Mouse (Mus musculus) midbrain, embryonic 12.5 days (tissue): Measurements from ENCODE around the gene Kri1. TPM values are rescaled to one million over a fixed set of nuclear protein-coding genes. Genes with fewer than 3 reads are reported as not detected.
"Not testable (repeated sequence)": the region's sequence is repeated elsewhere in the genome, so short reads cannot be mapped to it uniquely, and the experiment has no call there.

Experiments
- ATAC-seq: fragments of 200-750 bp; cut with Nextera tagmentation; 2 replicates; pipeline ENCODE4 v1.8.0; 2017; ENCODE audit warnings: low read depth, moderate TSS enrichment, moderate library complexity; ENCODE audit not compliant: low FRiP score
- H3K27ac ChIP-seq: fragments of 300-500 bp; sonication (generic); replicated peaks from 2 replicates; pipeline ENCODE4 v1.5.1; 2016; ENCODE audit warnings: mild to moderate bottlenecking
- H3K27me3 ChIP-seq: fragments of 300-500 bp; sonication (generic); 2 replicates; pipeline ENCODE4 v1.6.1; 2016; ENCODE audit warnings: mild to moderate bottlenecking
- H3K36me3 ChIP-seq: fragments of 300-500 bp; sonication (generic); 2 replicates; pipeline ENCODE4 v1.6.1; 2016
- H3K4me1 ChIP-seq: fragments of 300-500 bp; sonication (generic); 2 replicates; pipeline ENCODE4 v1.6.1; 2016
- H3K4me2 ChIP-seq: fragments of 300-500 bp; sonication (generic); replicated peaks from 2 replicates; pipeline ENCODE4 v1.6.1; 2016; ENCODE audit warnings: mild to moderate bottlenecking, moderate library complexity
- H3K4me3 ChIP-seq: fragments of 300-500 bp; sonication (generic); 2 replicates; pipeline ENCODE4 v1.5.1; 2016; ENCODE audit warnings: mild to moderate bottlenecking
- H3K9ac ChIP-seq: fragments of 300-500 bp; sonication (generic); replicated peaks from 2 replicates; pipeline ENCODE4 v1.6.1; 2016; ENCODE audit warnings: mild to moderate bottlenecking, moderate library complexity
- H3K9me3 ChIP-seq: fragments of 300-500 bp; sonication (generic); 2 replicates; pipeline ENCODE4 v1.6.1; 2016; ENCODE audit warnings: mild to moderate bottlenecking
- WGBS: fragments of 180-500 bp; shearing (Covaris S2); methylation state at CpG from one replicate; pipeline ENCODE4 v1.1.7; 2016; 5-methylcytosine and 5-hydroxymethylcytosine counted together
- polyA plus RNA-seq: library from polyadenylated mRNA; unstranded; fragments of >200 nt; fragmentation: Nextera tagmentation; extraction: Ambion mirVana; gene quantifications from 2 replicates; pipeline ENCODE4 v1.2.1, GENCODE M21; 2016

Gene Kri1
- polyA plus RNA-seq, 1 experiment from 2014 or later = 18.4 TPM

DNA sequence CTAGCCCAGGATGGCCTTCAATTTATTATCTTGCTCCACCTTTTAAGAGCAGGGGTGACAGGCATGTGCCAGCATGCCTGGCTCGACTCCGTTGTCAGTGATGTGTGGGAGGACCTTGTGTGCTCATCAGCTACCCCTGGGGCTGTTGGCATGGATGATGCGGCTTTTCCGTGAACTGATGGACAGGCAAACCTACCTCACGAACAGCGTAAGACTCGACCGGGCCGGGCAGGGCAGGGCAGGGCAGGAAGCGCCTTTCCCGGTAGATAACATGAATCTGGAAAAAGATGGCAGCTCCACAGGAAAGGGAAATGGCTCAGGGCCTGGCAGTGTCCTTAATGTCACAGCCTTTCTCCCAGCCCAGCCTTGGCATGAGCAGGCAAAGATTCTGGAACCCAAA is 36.5 kb upstream of the Kri1 start:
- no peaks in the 10 kb centered on the region for H3K9me3 ChIP-seq
- ATAC-seq = no peak
- H3K4me3 ChIP-seq = no peak overlapping the region
- H3K27ac ChIP-seq = no peak overlapping the region
- H3K36me3 ChIP-seq = peaks cover 3% of the 10 kb centered on the region; the same call in 1 of the 2 replicates
- no peak overlapping the region for H3K4me2 ChIP-seq
- no peaks in the 10 kb centered on the region for H3K27me3 ChIP-seq
- peaks cover 21% of the 10 kb centered on the region for H3K4me1 ChIP-seq
- no peak overlapping the region for H3K9ac ChIP-seq
- 96% methylated on average over 11 of the region's 11 CpGs for WGBS

DNA sequence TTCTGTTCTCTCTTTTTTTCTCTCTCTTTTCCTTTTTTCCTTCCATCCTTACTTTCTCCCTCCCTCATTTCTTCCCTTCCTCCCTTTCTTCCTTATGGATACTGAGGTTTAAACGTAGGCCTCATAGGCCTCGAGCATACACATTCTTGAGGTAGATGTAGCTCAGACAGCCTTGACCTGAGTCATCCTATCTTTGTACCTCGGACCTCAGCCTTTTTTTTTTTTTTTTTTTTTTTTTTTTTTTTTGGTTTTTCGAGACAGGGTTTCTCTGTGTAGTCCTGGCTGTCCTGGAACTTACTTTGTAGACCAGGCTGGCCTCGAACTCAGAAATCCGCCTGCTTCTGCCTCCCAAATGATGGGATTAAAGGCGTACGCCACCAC is 35.1 kb upstream of the Kri1 start:
- H3K4me1 ChIP-seq = peaks cover 21% of the 10 kb centered on the region
- H3K9ac ChIP-seq, H3K4me2 ChIP-seq, H3K9me3 ChIP-seq, H3K4me3 ChIP-seq, H3K36me3 ChIP-seq, H3K27me3 ChIP-seq, H3K27ac ChIP-seq, ATAC-seq: not testable (repeated sequence)
- 92% methylated on average over 8 of the region's 8 CpGs for whole genome bisulfite sequencing

DNA sequence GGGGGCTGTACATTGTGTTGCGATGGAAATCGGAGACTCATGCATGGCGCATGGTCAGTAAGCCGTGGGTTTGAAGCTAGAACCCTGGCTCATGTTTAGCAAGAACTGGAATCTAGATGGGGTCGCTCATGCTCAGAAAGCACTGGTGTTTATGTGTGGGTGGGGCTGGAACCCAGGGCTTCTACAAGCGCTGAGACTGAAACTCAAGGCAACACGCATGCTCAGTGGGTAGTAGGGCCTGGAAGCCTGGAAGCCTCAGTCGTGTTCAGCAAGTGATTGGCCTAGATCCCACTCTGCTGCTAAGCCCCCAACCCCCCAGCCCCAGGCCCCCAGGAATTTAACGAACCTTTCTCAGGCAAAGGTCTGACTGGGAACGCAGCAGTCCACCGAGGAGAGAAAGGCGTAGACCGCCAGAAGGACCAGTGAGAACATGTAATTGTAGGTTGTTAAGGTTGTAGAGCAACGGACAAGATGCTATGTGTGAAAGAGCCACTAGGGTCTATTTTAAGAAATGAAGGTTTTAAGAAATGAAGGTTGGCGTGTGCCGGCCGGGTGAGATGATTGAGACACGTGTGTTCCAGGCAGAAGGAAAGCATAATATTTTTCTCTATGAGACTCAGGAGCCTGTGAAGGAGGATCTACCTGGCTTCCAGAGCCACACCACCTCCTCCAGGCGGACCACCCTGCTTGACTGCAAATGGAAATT is 34.6 kb upstream of the Kri1 start:
- H3K36me3 ChIP-seq = peaks cover 3% of the 10 kb centered on the region; the same call in 1 of the 2 replicates
- no peaks in the 10 kb centered on the region for H3K9me3 ChIP-seq
- WGBS = 90% methylated on average over 19 of the region's 19 CpGs
- H3K27me3 ChIP-seq = no peaks in the 10 kb centered on the region
- no peak overlapping the region for H3K9ac ChIP-seq
- ATAC-seq = no peak
- no peak overlapping the region for H3K27ac ChIP-seq
- H3K4me1 ChIP-seq = peaks cover 21% of the 10 kb centered on the region
- no peak overlapping the region for H3K4me3 ChIP-seq
- peak overlapping the region; percentile 81; the same call in 1 of the 2 replicates for H3K4me2 ChIP-seq

DNA sequence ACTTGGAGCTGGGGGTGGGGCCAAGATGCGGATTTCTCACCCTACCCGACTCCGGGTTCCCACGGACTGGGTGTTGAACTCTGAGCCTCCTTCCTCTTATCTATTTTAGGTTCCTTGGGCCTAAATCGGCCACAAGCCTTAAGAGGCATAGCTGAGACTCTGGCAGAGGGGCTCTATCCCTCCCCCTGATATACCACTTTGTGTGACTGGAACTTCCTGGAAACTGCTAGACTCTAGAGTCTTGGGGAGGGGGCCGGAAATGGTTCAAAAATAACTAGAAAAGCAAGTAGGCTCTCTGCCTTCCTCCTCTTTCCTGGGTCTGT is 33.7 kb upstream of the Kri1 start:
- Histone ChIP-seq H3K27me3 (no peaks in the 10 kb centered on the region), H3K27ac (no peak overlapping the region), H3K4me2 (peak overlapping the region; percentile 81), H3K4me1 (peaks cover 21% of the 10 kb centered on the region), H3K9ac (peak overlapping the region; percentile 73), H3K4me3 (peak overlapping the region; percentile 70), H3K36me3 (peaks cover 3% of the 10 kb centered on the region; the same call in 1 of the 2 replicates), H3K9me3 (no peaks in the 10 kb centered on the region)
- 15% methylated on average over 6 of the region's 6 CpGs for WGBS
- ATAC-seq = no peak

DNA sequence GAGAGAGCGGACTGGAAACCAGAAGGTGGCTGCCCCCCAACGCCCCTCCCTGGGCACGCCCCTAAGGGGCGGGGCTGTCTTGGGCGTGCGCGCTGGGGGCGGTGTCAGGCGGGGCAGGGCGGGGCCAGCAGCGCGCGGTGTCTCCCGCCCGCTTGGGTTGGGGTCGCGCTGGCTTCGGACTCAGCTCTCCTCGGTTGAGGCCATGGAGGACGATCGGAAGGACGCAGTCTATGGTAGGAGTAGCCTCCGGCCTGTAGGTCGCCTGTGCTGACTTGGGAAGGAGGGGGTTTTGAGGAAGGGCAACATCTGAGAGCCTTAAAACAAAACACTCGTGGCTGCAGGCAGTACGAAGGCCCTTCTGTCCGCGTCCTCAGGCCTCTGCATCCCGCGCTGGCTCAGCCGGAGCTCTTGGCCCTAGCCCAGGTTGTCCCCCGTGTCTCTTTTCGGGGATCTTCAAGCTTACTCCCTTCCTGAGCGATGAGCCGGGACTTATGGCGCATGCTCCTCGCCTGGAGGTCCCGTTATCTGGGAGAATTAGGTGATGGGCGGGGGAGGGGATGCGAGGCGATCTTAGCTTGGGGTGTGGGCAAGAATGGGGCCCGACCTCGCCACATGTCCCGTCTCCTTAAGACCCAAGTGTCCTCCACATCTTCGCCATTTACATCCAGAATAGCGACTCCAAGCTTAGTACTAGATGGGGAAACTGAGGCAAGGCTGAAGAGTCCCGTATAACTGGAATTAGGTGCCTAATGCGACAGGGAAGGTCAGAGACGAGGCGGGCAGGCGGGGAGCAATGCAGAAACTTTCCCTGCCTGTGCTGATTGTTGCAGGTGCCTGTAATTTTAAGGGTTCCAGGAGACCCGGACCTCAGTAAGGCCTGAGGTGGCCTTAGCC is 33.1 kb upstream of the Kri1 start, which contains the start of gene Slc44a2:
Gene Slc44a2 (plus strand): TSS at position 80 of the 894 bp plus-strand sequence.
- 1% methylated on average over 52 of the region's 52 CpGs for WGBS
- Histone ChIP-seq H3K27me3 (no peaks in the 10 kb centered on the region), H3K4me2 (peak within 1 kb of the TSS; percentile 81), H3K27ac (peak within 1 kb of the TSS; percentile 49; the same call in 1 of the 2 replicates), H3K36me3 (peaks cover 3% of the 10 kb centered on the region; the same call in 1 of the 2 replicates), H3K9ac (peak within 1 kb of the TSS; percentile 73), H3K4me1 (peaks cover 21% of the 10 kb centered on the region), H3K4me3 (peak within 1 kb of the TSS; percentile 70), H3K9me3 (no peaks in the 10 kb centered on the region)
- peak; percentile 94 for ATAC-seq

DNA sequence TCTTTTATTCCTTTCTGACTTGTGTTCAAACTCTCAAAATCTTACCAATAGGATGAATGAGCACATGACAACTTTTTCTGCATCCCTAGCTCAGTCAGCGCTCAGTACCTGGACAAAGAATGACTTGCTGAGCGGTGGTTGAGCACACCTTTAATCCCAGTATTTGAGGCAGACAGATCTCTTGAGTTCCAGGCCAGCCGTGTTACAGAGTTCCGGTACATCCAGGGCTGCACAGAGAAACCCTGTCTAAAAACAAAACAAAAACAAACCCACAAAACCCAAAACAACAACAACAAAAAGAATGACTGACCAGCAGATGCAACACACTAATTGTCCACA is 32.5 kb upstream of the Kri1 start:
- Histone ChIP-seq H3K4me3 (peak overlapping the region; percentile 70), H3K4me2 (peak overlapping the region; percentile 81), H3K27ac (0 out of 2 replicates have a peak overlapping the region, but pooled peaks have one; percentile 49), H3K9me3 (no peaks in the 10 kb centered on the region), H3K27me3 (no peaks in the 10 kb centered on the region), H3K36me3 (peaks cover 3% of the 10 kb centered on the region; the same call in 1 of the 2 replicates), H3K9ac (peak overlapping the region; percentile 73), H3K4me1 (peaks cover 21% of the 10 kb centered on the region)
- no peak for ATAC-seq
- 20% methylated on average over 4 of the region's 4 CpGs for WGBS

DNA sequence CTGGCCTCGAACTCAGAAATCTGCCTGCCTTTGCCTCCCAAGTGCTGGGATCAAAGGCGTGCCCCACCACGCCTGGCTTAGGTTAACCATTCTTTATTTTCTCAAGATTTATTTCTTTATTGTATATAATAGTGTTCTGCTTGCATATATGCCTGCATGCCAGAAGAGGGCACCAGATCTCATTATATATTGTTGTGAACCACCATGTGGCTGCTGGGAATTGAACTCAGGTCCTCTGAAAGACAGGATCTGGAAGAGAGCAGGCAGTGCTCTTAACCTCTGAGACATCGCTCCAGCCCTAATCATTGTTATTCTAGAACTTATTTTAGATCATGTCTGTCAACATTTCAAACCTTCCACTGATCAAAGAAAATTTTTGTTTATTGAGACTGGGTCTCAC is 31.7 kb upstream of the Kri1 start:
- 92% methylated on average over 4 of the region's 4 CpGs for WGBS
- H3K9me3 ChIP-seq = no peaks in the 10 kb centered on the region
- H3K9ac ChIP-seq = no peak overlapping the region
- peaks cover 21% of the 10 kb centered on the region for H3K4me1 ChIP-seq
- H3K4me3 ChIP-seq = no peak overlapping the region
- no peaks in the 10 kb centered on the region for H3K27me3 ChIP-seq
- no peak for ATAC-seq
- peaks cover 3% of the 10 kb centered on the region; the same call in 1 of the 2 replicates for H3K36me3 ChIP-seq
- no peak overlapping the region for H3K27ac ChIP-seq
- H3K4me2 ChIP-seq = no peak overlapping the region

DNA sequence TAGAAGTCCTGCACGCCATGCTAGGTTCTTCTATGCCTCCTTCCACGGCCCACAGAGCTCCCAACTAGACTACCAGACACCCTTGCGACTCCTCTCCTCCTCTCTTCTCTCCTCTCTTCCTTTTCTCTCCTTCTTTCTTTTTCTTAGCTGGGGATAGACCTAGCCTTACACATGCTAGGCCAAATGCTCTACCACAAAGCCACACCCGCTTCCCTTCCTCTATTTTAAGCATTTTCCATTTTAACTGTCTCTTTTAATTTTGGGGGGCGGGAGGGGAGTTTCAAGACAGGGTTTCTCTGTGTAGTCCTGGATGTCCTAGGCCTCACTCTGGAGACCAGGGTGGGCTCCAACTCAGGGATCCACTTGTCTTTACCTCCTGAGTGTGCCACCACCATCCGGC is 31.0 kb upstream of the Kri1 start:
- 89% methylated on average over 6 of the region's 6 CpGs for WGBS
- Histone ChIP-seq H3K4me3 (no peak overlapping the region), H3K9me3 (no peaks in the 10 kb centered on the region), H3K27ac (no peak overlapping the region), H3K27me3 (no peaks in the 10 kb centered on the region), H3K9ac (no peak overlapping the region), H3K4me1 (peaks cover 21% of the 10 kb centered on the region), H3K36me3 (no peaks in the 10 kb centered on the region), H3K4me2 (no peak overlapping the region)
- ATAC-seq = no peak

DNA sequence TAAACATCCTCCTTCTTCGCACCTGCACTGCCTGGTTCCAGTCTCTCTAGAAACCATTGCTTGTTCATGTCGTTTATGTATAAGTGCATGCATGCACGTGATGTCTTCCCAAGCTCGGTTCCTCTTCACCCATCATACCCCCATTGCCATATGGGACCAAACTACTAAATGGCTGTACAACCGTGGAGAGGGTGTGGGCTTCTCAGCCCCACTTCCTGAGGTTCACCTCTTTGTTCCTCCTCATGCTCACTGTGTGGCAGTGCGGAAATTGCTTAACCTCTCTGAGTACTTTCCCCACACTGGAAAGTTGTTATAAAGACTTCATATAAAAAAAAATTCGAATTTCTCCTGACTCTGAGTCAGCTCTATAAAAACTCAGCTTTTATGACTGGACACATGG is 28.9 kb upstream of the Kri1 start:
- peaks cover 14% of the 10 kb centered on the region for H3K4me1 ChIP-seq
- WGBS = 78% methylated on average over 7 of the region's 7 CpGs
- peaks cover 14% of the 10 kb centered on the region for H3K27me3 ChIP-seq
- H3K9ac ChIP-seq = no peak overlapping the region
- no peak overlapping the region for H3K4me3 ChIP-seq
- H3K27ac ChIP-seq = no peak overlapping the region
- H3K4me2 ChIP-seq = no peak overlapping the region
- H3K9me3 ChIP-seq = no peaks in the 10 kb centered on the region
- no peaks in the 10 kb centered on the region for H3K36me3 ChIP-seq
- ATAC-seq = no peak

DNA sequence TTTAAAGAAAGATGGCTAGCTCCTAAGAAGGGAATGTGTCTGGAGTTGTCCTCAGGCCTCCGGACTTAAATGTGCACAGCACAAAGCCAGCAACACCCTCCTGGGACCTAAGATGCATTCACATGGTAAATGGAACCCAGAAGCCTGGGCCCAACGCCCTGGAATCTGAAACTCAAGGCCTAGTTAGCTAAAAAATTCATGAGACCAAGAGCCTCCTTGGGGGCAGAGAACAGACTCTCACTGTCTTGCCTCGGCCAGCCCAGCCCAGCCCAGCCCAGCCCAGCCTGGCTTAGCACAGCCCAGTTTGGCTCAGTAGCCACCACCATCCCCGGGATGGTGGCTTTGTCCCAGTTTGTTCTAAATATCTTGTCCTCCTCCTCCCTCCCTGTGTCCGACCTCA is 27.7 kb upstream of the Kri1 start:
- H3K4me2 ChIP-seq = no peak overlapping the region
- H3K4me1 ChIP-seq = 0 out of 2 replicates have a peak, but pooled peaks cover 5% of the 10 kb centered on the region
- H3K4me3 ChIP-seq = no peak overlapping the region
- no peaks in the 10 kb centered on the region for H3K36me3 ChIP-seq
- no peak overlapping the region for H3K9ac ChIP-seq
- WGBS = 64% methylated on average over 5 of the region's 5 CpGs
- peaks cover 22% of the 10 kb centered on the region for H3K27me3 ChIP-seq
- no peak overlapping the region for H3K27ac ChIP-seq
- H3K9me3 ChIP-seq = no peaks in the 10 kb centered on the region
- no peak for ATAC-seq

DNA sequence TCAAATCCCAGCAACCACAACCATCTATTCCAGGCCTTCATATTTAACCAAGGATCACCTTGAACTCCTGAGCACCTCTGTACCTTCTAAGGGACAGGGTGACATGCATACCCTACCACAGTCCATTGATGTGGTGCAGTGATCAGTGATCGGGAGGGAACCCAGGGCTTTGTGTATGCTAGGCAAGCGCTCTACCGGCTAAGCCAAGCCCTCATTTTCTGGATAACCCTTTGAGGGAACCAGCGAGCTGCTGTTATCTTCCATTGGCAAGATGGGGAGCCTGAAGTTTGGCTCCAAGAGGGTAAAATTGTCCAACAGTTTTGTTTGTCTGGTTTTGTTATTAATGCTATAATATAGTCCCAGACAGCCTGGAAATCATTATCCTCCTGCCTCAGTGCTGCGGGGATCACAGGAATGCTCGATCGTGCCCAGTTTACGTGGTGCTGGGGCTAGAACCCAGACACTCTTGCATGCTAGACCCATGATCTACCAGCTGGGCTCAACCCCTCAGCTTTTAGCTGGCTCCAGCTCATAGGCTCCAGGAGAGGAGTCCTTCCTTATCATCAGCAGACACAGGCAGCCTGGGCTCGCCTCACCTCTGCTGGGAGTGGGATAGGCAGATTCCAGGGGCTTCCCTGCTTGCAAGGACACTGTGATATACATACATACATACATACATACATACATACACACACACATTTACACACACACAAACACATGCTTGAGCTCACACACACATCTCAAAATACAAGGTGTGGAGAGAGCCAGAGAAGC is 26.8 kb upstream of the Kri1 start:
- Histone ChIP-seq H3K27ac (no peak overlapping the region), H3K4me1 (0 out of 2 replicates have a peak, but pooled peaks cover 5% of the 10 kb centered on the region), H3K4me2 (no peak overlapping the region), H3K9ac (no peak overlapping the region), H3K9me3 (no peaks in the 10 kb centered on the region), H3K36me3 (no peaks in the 10 kb centered on the region), H3K27me3 (peaks cover 28% of the 10 kb centered on the region), H3K4me3 (no peak overlapping the region)
- ATAC-seq = no peak
- 88% methylated on average over 9 of the region's 9 CpGs for WGBS
